Mouse (Mus musculus): ENCODE measurements at regions not wholly inside any gene's neighbourhood (a gene's known extent, or its start where the extent isn't known, plus 50 kb on each side); places are given as distances from the start of the nearest gene placed in this dataset.

- TF ChIP-seq POLR2A (IDR thresholded peaks at IDR 0.05; ENCODE audit: extremely low read depth, insufficient read depth, low read length) (no peak), CTCF (IDR thresholded peaks at IDR 0.05; ENCODE audit: low read depth, low read length) (no peak)
Observed at GRCm38 (mm10) chr13:28628751-28629150, 324.8 kb downstream of the Sox4 start.
